Mouse (Mus musculus): Measurements from ENCODE around the gene Tmem233. TPM values are rescaled to one million over a fixed set of nuclear protein-coding genes. Genes with fewer than 3 reads are reported as not detected.

The Tmem233 gene
- total and polyA plus RNA-seq, 3 experiments, result 6.0 TPM; not detected in 2

GRCm38 (mm10) chr5:116116567-116116966 lies 33.5 kb upstream of the Tmem233 start (continued):
- TF ChIP-seq SMC3 (IDR thresholded peaks at IDR 0.05; ENCODE audit: low read depth, low read length) (peak; percentile 9; the same call in 1 of the 2 replicates), HCFC1 (IDR thresholded peaks at IDR 0.05; ENCODE audit: low read depth, low read length) (no peak), GATA1 (IDR thresholded peaks at IDR 0.05; ENCODE audit: low read depth, low read length) (no peak)

DNA sequence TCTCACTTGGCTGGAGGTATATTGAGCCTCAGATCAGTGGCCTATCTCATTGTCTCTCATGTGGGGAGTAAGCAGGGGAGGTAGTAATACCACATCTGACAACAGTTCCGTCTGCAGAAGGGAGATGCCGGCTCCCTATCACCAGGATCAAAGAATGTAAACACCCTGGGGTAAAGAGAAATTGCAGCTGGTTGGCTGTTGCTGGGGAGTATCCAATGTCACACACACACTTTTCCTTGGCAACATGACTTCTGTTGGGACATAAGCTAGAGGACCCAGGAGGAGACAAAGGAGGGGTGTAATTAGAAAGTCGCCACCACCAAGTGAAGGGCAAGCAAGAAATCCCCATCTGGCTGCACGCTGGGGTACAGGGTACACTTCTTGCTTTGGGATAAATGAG lies 33.1 kb upstream of the Tmem233 start:
- Histone ChIP-seq H3K27ac (ENCODE audit: control insufficient read depth, low read depth, low read length) (no peak overlapping the region), H3K36me3 (ENCODE audit: control insufficient read depth in 1 of 2, insufficient read depth in 2 of 2, low read length in 2 of 2) (no peaks in the 10 kb centered on the region), H3K4me1 (ENCODE audit: control insufficient read depth in 1 of 2, insufficient read depth in 2 of 2, low read length in 2 of 2) (no peaks in the 10 kb centered on the region), H3K4me3 (ENCODE audit: control insufficient read depth in 1 of 2, insufficient read depth in 1 of 2, low read depth in 2 of 2, low read length in 2 of 2) (no peak overlapping the region), H3K9me3 (replicated peaks; ENCODE audit: insufficient read depth, low read length) (no peaks in the 10 kb centered on the region), H3K9ac (ENCODE audit: control insufficient read depth, low read depth, low read length, poor library complexity, severe bottlenecking) (no peak overlapping the region), H3K27me3 (ENCODE audit: control insufficient read depth in 1 of 2, insufficient read depth in 2 of 2, low read length in 2 of 2) (no peaks in the 10 kb centered on the region), H3K79me2 (ENCODE audit: control insufficient read depth, insufficient read depth, low read length, poor library complexity) (no peaks in the 10 kb centered on the region)
- TF ChIP-seq TBP (IDR thresholded peaks at IDR 0.05; ENCODE audit: low read depth, low read length), result no peak
- TF ChIP-seq POLR2A (IDR thresholded peaks at IDR 0.05; ENCODE audit: control insufficient read depth in 1 of 2, insufficient read depth in 1 of 2, low read depth in 1 of 2, low read length in 2 of 2, poor library complexity in 1 of 2), result no peak
- TF ChIP-seq SIN3A (IDR thresholded peaks at IDR 0.05; ENCODE audit: low read length), result no peak
- TF ChIP-seq MAZ (IDR thresholded peaks at IDR 0.05; ENCODE audit: low read depth, low read length), result no peak
- no peak for TF ChIP-seq GABPA (IDR thresholded peaks at IDR 0.05; ENCODE audit: low read depth, low read length)
- TF ChIP-seq POLR2AphosphoS2 (IDR thresholded peaks at IDR 0.05; ENCODE audit: low read length), result no peak
- TF ChIP-seq TAL1 (IDR thresholded peaks at IDR 0.05; ENCODE audit: low read length), result no peak
- TF ChIP-seq TCF12 (IDR thresholded peaks at IDR 0.05; ENCODE audit: low read depth, low read length), result no peak
- TF ChIP-seq USF2 (IDR thresholded peaks at IDR 0.05; ENCODE audit: borderline replicate concordance in 1 of 2, insufficient read depth in 1 of 2, low read depth in 1 of 2, low read length in 2 of 2), result no peak
- TF ChIP-seq JUND (IDR thresholded peaks at IDR 0.05; ENCODE audit: low read depth, low read length), result no peak
- TF ChIP-seq ZMIZ1 (IDR thresholded peaks at IDR 0.05; ENCODE audit: low read depth, low read length), result no peak
- no peak for TF ChIP-seq HCFC1 (IDR thresholded peaks at IDR 0.05; ENCODE audit: low read depth, low read length)
- TF ChIP-seq RAD21 (IDR thresholded peaks at IDR 0.05; ENCODE audit: low read depth, low read length), result no peak
- no peak for TF ChIP-seq MXI1 (IDR thresholded peaks at IDR 0.05; ENCODE audit: low read depth, low read length)
- TF ChIP-seq MAFK (IDR thresholded peaks at IDR 0.05; ENCODE audit: borderline replicate concordance, low read depth, low read length), result no peak
- no peak for TF ChIP-seq BHLHE40 (IDR thresholded peaks at IDR 0.05; ENCODE audit: borderline replicate concordance, low read depth, low read length)
- TF ChIP-seq E2F4 (IDR thresholded peaks at IDR 0.05; ENCODE audit: borderline replicate concordance, low read depth, low read length), result no peak
- no peak for TF ChIP-seq NELFE (IDR thresholded peaks at IDR 0.05; ENCODE audit: low read depth, low read length)
- no peak for TF ChIP-seq ZKSCAN1 (IDR thresholded peaks at IDR 0.05; ENCODE audit: low read depth, low read length)
- DNase-seq (ENCODE audit: low read depth, low spot score), result no peak
